Mouse (Mus musculus) testis, adult 2 months (tissue): ENCODE measurements around the gene Gm17606.

Experiments used
- CTCF ChIP-seq: fragments of 200-500 bp; IDR thresholded peaks from 2 replicates; pipeline ENCODE4 v1.5.1; 2012; ENCODE audit warnings: low read depth, mild to moderate bottlenecking, inconsistent platforms, low read length, moderate library complexity; ENCODE audit not compliant: control insufficient read depth, insufficient read depth, insufficient replicate concordance
- POLR2A ChIP-seq: fragments of 200-500 bp; IDR thresholded peaks from 2 replicates; pipeline ENCODE4 v1.6.1; 2012; ENCODE audit warnings: low read depth, mild to moderate bottlenecking, inconsistent platforms, low read length, moderate library complexity; ENCODE audit not compliant: control insufficient read depth

GRCm38 (mm10) chr14:54644294-54644693, 3.5 kb downstream of the Gm17606 start:
- no peak for TF ChIP-seq POLR2A
- no peak for TF ChIP-seq CTCF
